Mouse (Mus musculus): Measurements from ENCODE around the gene Adam12. TPM values are rescaled to one million over a fixed set of nuclear protein-coding genes. Genes with fewer than 3 reads are reported as not detected.

Gene Adam12
- total and polyA plus RNA-seq, 3 experiments = 0.57 to 0.80 (median 0.66) TPM

- TF ChIP-seq EP300 (IDR thresholded peaks at IDR 0.05; ENCODE audit: insufficient read depth, low read depth, low read length) = no peak
- no peak for TF ChIP-seq CTCF (IDR thresholded peaks at IDR 0.05)
- TF ChIP-seq POLR2A (IDR thresholded peaks at IDR 0.05; ENCODE audit: insufficient read depth, low read depth, low read length) = no peak
- no peak overlapping the region for H3K27ac ChIP-seq
- H3K9ac ChIP-seq (ENCODE audit: low read depth, low read length) = no peak overlapping the region
- H3K4me1 ChIP-seq (ENCODE audit: control insufficient read depth, insufficient read depth, low read length) = peaks cover 1% of the 10 kb centered on the region
- intact Hi-C loops (cut with DNase I) = no loop called here
- no peak overlapping the region for H3K4me3 ChIP-seq
- no peaks in the 10 kb centered on the region for H3K27me3 ChIP-seq (ENCODE audit: control insufficient read depth, insufficient read depth, low read length)
- no peaks in the 10 kb centered on the region for H3K36me3 ChIP-seq (ENCODE audit: control insufficient read depth, insufficient read depth, low read length)
- no peak for DNase-seq
- 84% methylated on average over 4 of the region's 4 CpGs for WGBS
- H3K79me2 ChIP-seq (replicated peaks; ENCODE audit: control insufficient read depth, insufficient read depth, low read length) = no peaks in the 10 kb centered on the region
Observed at GRCm38 (mm10) chr7:134175201-134175600, 56.7 kb downstream of the Adam12 start.

DNA sequence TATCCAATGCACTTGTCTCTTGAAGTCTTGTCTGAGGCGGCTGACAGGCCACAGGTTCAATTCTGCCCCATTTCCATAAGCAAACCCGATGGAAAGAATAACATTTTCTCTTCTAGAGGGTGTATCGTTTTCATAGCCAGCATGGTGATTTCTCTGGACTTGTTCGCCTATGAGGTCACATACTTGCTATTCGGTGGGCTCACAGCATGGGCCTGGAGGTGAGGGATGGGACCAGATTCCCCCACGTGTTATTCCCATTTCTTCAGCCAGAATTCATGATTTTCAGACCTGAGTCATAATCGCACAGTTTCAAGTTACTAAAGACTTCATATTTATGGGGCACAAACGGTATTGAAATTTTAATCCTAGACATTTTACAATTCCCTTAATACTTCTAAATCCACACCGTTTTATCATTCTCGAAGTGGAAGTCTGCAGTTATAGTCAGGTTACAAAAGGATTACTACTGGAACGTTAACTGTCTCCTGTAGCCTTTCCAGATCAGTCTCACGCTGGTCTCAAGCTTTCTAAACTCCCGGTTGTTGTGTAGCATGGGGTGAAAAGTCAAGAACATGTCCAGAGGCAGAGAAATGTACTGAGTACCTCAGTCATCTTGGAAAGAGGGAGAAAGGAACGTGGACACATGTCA lies 58.4 kb downstream of the Adam12 start:
- Histone ChIP-seq H3K4me1 (ENCODE audit: control insufficient read depth, insufficient read depth, low read length) (peaks cover 1% of the 10 kb centered on the region), H3K79me2 (replicated peaks; ENCODE audit: control insufficient read depth, insufficient read depth, low read length) (no peaks in the 10 kb centered on the region), H3K9ac (ENCODE audit: low read depth, low read length) (no peak overlapping the region), H3K27me3 (ENCODE audit: control insufficient read depth, insufficient read depth, low read length) (no peaks in the 10 kb centered on the region), H3K4me3 (no peak overlapping the region), H3K27ac (no peak overlapping the region), H3K36me3 (ENCODE audit: control insufficient read depth, insufficient read depth, low read length) (no peaks in the 10 kb centered on the region)
- no peak for TF ChIP-seq CTCF (IDR thresholded peaks at IDR 0.05)
- TF ChIP-seq EP300 (IDR thresholded peaks at IDR 0.05; ENCODE audit: insufficient read depth, low read depth, low read length) = no peak
- no peak for TF ChIP-seq POLR2A (IDR thresholded peaks at IDR 0.05; ENCODE audit: insufficient read depth, low read depth, low read length)
- DNase-seq = no peak
- intact Hi-C loops (cut with DNase I) = no loop called here
- 88% methylated on average over 14 of the region's 14 CpGs for WGBS

GRCm38 (mm10) chr7:134170180-134170910 lies 61.6 kb downstream of the Adam12 start:
- Histone ChIP-seq H3K79me2 (replicated peaks; ENCODE audit: control insufficient read depth, insufficient read depth, low read length) (no peaks in the 10 kb centered on the region), H3K4me1 (ENCODE audit: control insufficient read depth, insufficient read depth, low read length) (no peaks in the 10 kb centered on the region; the same call in none of the 2 replicates), H3K36me3 (ENCODE audit: control insufficient read depth, insufficient read depth, low read length) (no peaks in the 10 kb centered on the region), H3K4me3 (no peak overlapping the region), H3K27me3 (ENCODE audit: control insufficient read depth, insufficient read depth, low read length) (no peaks in the 10 kb centered on the region), H3K9ac (ENCODE audit: low read depth, low read length) (no peak overlapping the region), H3K27ac (no peak overlapping the region)
- TF ChIP-seq POLR2A (IDR thresholded peaks at IDR 0.05; ENCODE audit: insufficient read depth, low read depth, low read length) (no peak), EP300 (IDR thresholded peaks at IDR 0.05; ENCODE audit: insufficient read depth, low read depth, low read length) (no peak), CTCF (IDR thresholded peaks at IDR 0.05) (no peak)
- WGBS = 82% methylated on average over 9 of the region's 9 CpGs
- no peak for DNase-seq
- intact Hi-C loops (cut with DNase I) = no loop called here

DNA sequence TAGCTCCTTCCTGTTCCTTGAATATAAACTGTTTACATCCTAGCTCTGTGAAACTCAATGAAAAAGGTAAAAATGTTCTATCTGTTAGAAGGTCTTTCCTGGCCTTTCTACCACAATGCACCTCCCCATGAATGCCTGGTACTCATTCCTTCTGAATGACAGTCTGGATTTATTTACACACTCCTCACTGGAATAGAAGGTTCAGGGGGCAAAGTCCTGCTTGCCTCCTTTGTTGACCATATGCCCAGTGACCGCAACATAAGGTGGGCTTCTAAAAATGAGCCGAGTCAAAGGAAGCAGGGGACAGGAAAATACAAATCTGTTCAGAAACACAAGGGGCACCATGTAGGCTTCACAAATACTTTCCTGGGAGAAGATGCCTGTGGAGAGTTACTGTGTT lies 62.2 kb downstream of the Adam12 start:
- no peak overlapping the region for H3K4me3 ChIP-seq
- no peak overlapping the region for H3K27ac ChIP-seq
- no peak for TF ChIP-seq CTCF (IDR thresholded peaks at IDR 0.05)
- no peak for TF ChIP-seq POLR2A (IDR thresholded peaks at IDR 0.05; ENCODE audit: insufficient read depth, low read depth, low read length)
- TF ChIP-seq EP300 (IDR thresholded peaks at IDR 0.05; ENCODE audit: insufficient read depth, low read depth, low read length) = no peak
- no peak overlapping the region for H3K9ac ChIP-seq (ENCODE audit: low read depth, low read length)
- no peaks in the 10 kb centered on the region for H3K27me3 ChIP-seq (ENCODE audit: control insufficient read depth, insufficient read depth, low read length)
- intact Hi-C loops (cut with DNase I) = no loop called here
- H3K79me2 ChIP-seq (replicated peaks; ENCODE audit: control insufficient read depth, insufficient read depth, low read length) = no peaks in the 10 kb centered on the region
- H3K36me3 ChIP-seq (ENCODE audit: control insufficient read depth, insufficient read depth, low read length) = no peaks in the 10 kb centered on the region
- DNase-seq = no peak
- no peaks in the 10 kb centered on the region; the same call in none of the 2 replicates for H3K4me1 ChIP-seq (ENCODE audit: control insufficient read depth, insufficient read depth, low read length)
- 87% methylated on average over 2 of the region's 2 CpGs for WGBS

- no peak overlapping the region for H3K27ac ChIP-seq
- peak; percentile 11 to 23 for DNase-seq
- intact Hi-C loops (cut with DNase I) = no loop called here
- H3K27me3 ChIP-seq (ENCODE audit: control insufficient read depth, insufficient read depth, low read length) = no peaks in the 10 kb centered on the region
- no peaks in the 10 kb centered on the region; the same call in none of the 2 replicates for H3K4me1 ChIP-seq (ENCODE audit: control insufficient read depth, insufficient read depth, low read length)
- TF ChIP-seq CTCF (IDR thresholded peaks at IDR 0.05) (no peak), POLR2A (IDR thresholded peaks at IDR 0.05; ENCODE audit: insufficient read depth, low read depth, low read length) (no peak), EP300 (IDR thresholded peaks at IDR 0.05; ENCODE audit: insufficient read depth, low read depth, low read length) (no peak)
- H3K4me3 ChIP-seq = no peak overlapping the region
- no peaks in the 10 kb centered on the region for H3K36me3 ChIP-seq (ENCODE audit: control insufficient read depth, insufficient read depth, low read length)
- 42% methylated on average over 3 of the region's 3 CpGs for WGBS
- no peak overlapping the region for H3K9ac ChIP-seq (ENCODE audit: low read depth, low read length)
- H3K79me2 ChIP-seq (replicated peaks; ENCODE audit: control insufficient read depth, insufficient read depth, low read length) = no peaks in the 10 kb centered on the region
Observed at GRCm38 (mm10) chr7:134167586-134167985, 64.4 kb downstream of the Adam12 start.

DNA sequence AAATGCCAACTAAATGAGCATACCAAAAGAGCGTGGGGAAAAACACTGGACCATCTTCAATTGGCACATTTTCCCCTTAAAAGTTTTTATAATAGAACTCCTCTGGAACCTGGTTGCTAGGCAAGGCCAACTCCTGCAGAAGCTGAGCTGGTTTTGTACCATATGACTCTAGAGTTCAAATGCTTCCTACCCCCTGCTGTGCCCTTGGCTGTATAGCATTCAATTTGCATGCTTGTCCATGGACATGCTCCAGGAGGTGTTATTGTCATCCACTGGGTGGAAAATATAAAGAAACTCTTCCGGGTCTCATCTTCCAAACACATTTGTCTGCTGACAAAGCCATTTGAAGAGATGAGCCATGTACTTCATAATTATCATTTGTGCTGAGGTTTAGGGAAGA lies 68.2 kb downstream of the Adam12 start:
- H3K36me3 ChIP-seq (ENCODE audit: control insufficient read depth, insufficient read depth, low read length) = no peaks in the 10 kb centered on the region
- H3K27ac ChIP-seq = no peak overlapping the region
- 99% methylated on average over 2 of the region's 2 CpGs for WGBS
- H3K27me3 ChIP-seq (ENCODE audit: control insufficient read depth, insufficient read depth, low read length) = no peaks in the 10 kb centered on the region
- no peak overlapping the region for H3K9ac ChIP-seq (ENCODE audit: low read depth, low read length)
- no peak for TF ChIP-seq EP300 (IDR thresholded peaks at IDR 0.05; ENCODE audit: insufficient read depth, low read depth, low read length)
- no peak overlapping the region for H3K4me3 ChIP-seq
- H3K4me1 ChIP-seq (ENCODE audit: control insufficient read depth, insufficient read depth, low read length) = no peaks in the 10 kb centered on the region; the same call in none of the 2 replicates
- H3K79me2 ChIP-seq (replicated peaks; ENCODE audit: control insufficient read depth, insufficient read depth, low read length) = no peaks in the 10 kb centered on the region
- no peak for DNase-seq
- intact Hi-C loops (cut with DNase I) = no loop called here

All from heart, adult 2 months (tissue).